Mouse (Mus musculus) cortical plate, adult 2 months (tissue): ENCODE results near the gene Svs1. TPM values are rescaled to one million over a fixed set of nuclear protein-coding genes. Genes with fewer than 3 reads are reported as not detected.
"Not testable (repeated sequence)": the region's sequence is repeated elsewhere in the genome, so short reads cannot be mapped to it uniquely, and the experiment has no call there.

Experiments
- H3K27ac ChIP-seq: fragments of 200-500 bp; 2 replicates; pipeline ENCODE4 v1.5.1; 2012; ENCODE audit warnings: low read length, control low read depth, inconsistent platforms; ENCODE audit not compliant: insufficient read depth
- H3K4me1 ChIP-seq: fragments of 200-500 bp; 2 replicates; pipeline ENCODE4 v1.6.1; 2011; ENCODE audit warnings: low read length; ENCODE audit not compliant: control insufficient read depth, insufficient read depth
- H3K4me3 ChIP-seq: fragments of 200-500 bp; 2 replicates; pipeline ENCODE4 v1.5.1; 2011; ENCODE audit warnings: mild to moderate bottlenecking, low read length, control low read depth; ENCODE audit not compliant: insufficient read depth
- CTCF ChIP-seq: fragments of 200-500 bp; IDR thresholded peaks from 2 replicates; pipeline ENCODE4 v1.5.1; 2011; ENCODE audit warnings: mild to moderate bottlenecking, control low read depth, low read length; ENCODE audit not compliant: insufficient read depth; ENCODE audit errors: extremely low read depth
- POLR2A ChIP-seq: fragments of 200-500 bp; IDR thresholded peaks from 2 replicates; pipeline ENCODE4 v1.6.1; 2011; ENCODE audit warnings: mild to moderate bottlenecking, low read length, control low read depth; ENCODE audit not compliant: insufficient read depth; ENCODE audit errors: extremely low read depth
- polyA plus RNA-seq: library from polyadenylated mRNA; depleted of rRNA; stranded (reverse); fragments of >200 nt; gene quantifications from 2 replicates; pipeline ENCODE4 v1.2.3, GENCODE M21; 2012; rRNA removed

Svs1 gene
- not detected in 2 replicates for polyA plus RNA-seq

DNA sequence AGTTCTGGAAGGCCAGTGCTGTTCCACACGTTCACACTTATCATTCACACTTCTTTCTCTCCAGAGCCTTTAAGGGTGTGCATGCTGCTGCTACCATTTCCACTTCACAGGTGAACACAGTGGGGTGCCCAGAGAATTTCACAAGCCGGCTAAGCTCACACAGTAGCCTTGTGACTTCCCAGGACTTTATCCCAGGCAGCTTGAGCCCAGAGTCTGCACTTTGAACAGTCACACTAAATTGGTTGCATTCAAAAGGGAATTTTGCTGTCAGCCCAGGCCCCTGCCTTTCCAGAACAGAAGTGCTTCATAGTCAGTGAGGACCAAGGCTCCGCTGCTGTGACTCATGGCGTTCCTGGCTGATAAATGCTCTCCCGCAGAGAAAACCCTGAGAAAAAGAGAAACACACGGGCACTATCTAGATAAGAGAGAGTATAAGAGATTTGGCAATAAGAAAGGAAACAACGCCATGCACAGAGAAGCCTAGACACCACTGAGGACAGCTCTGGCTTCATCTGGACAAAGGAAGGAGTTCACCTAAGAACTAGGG lies at the start of gene Svs1:
Gene Svs1 (plus strand): TSS at position 418 of the 547 bp plus-strand sequence.
- Histone ChIP-seq H3K4me3 (no peak within 1 kb of the TSS), H3K4me1 (no peaks in the 10 kb centered on the region), H3K27ac (no peak within 1 kb of the TSS)
- TF ChIP-seq POLR2A (no peak), CTCF (no peak)

- H3K4me1 ChIP-seq, result no peaks in the 10 kb centered on the region
- H3K27ac ChIP-seq, result no peak overlapping the region
- TF ChIP-seq CTCF (no peak), POLR2A (no peak)
- H3K4me3 ChIP-seq, result no peak overlapping the region
Measured at GRCm38 (mm10) chr6:48949596-48949995, 37.1 kb upstream of the Svs1 start.

DNA sequence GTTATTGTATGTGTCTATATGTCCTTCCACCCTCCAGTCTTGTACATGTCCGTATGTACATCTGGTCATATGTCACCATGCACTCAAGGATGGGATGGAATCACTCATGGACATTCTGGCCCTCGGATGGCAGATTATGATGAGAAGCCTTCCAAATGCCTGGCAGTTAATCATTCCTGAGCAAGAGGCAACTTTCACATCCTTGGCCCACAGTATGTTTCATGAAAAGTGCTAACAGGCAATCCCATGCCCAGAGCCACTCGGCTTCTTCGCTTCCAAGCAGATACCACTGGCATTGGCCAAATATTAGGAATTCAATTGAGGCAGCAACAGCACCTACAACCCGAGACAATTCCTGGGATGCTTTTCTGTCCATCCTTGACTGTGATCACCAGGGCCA lies 36.0 kb upstream of the Svs1 start:
- Histone ChIP-seq H3K4me1 (no peaks in the 10 kb centered on the region), H3K27ac (no peak overlapping the region), H3K4me3 (no peak overlapping the region)
- TF ChIP-seq CTCF (no peak), POLR2A (no peak)

DNA sequence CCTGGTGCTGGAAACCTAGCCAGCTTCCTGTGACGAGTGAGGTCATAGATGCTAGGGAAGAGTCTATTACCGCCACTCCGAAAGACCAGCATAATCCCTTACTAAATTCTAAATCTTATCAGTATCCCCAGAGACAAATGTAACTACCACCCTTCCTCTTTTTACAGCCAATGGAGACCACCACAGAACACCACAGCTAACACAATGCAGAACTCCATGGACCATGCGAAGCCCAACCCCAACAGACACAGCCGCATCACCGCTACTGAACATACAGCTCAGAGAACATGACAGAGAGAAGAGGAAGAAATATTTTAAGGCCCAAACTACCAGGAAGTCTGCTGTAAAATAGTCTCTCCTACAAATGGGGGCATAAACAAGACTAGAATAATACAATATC lies 35.0 kb upstream of the Svs1 start:
- no peak overlapping the region for H3K27ac ChIP-seq
- H3K4me3 ChIP-seq, result no peak overlapping the region
- H3K4me1 ChIP-seq, result no peaks in the 10 kb centered on the region
- TF ChIP-seq POLR2A (no peak), CTCF (no peak)

GRCm38 (mm10) chr6:48953220-48953619 lies 33.4 kb upstream of the Svs1 start:
- Histone ChIP-seq H3K4me1 (no peaks in the 10 kb centered on the region), H3K4me3 (no peak overlapping the region), H3K27ac (no peak overlapping the region)
- no peak for TF ChIP-seq CTCF
- TF ChIP-seq POLR2A, result no peak

DNA sequence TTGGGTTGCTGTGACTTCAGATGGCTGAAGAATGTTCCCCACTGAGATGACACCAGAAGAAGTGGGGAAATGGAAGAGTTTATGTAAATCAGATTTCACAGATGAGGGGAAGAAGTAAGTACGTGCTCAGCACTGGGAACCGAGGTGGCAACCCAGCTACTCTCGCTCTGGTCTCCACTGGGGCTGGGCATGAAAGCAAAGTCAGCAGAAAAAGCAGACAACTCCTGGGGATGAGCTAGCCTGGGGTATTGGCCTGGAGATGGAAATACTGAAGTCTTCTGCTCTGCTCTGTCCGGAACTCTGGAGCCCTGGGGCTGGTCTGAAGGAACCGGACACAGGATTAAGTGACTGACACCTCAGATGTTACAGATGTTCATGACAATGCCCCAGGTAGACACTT lies 32.5 kb upstream of the Svs1 start:
- Histone ChIP-seq H3K4me1 (no peaks in the 10 kb centered on the region), H3K4me3 (no peak overlapping the region), H3K27ac (no peak overlapping the region)
- TF ChIP-seq POLR2A, result no peak
- no peak for TF ChIP-seq CTCF

- Histone ChIP-seq H3K4me1 (no peaks in the 10 kb centered on the region), H3K27ac (no peak overlapping the region), H3K4me3 (no peak overlapping the region)
- TF ChIP-seq POLR2A (no peak), CTCF (peak; percentile 75)
Measured at GRCm38 (mm10) chr6:48954946-48955345, 31.7 kb upstream of the Svs1 start.

GRCm38 (mm10) chr6:48956785-48957184 lies 29.9 kb upstream of the Svs1 start:
- Histone ChIP-seq H3K27ac (no peak overlapping the region), H3K4me3 (no peak overlapping the region), H3K4me1 (no peaks in the 10 kb centered on the region)
- TF ChIP-seq CTCF (no peak), POLR2A (no peak)

DNA sequence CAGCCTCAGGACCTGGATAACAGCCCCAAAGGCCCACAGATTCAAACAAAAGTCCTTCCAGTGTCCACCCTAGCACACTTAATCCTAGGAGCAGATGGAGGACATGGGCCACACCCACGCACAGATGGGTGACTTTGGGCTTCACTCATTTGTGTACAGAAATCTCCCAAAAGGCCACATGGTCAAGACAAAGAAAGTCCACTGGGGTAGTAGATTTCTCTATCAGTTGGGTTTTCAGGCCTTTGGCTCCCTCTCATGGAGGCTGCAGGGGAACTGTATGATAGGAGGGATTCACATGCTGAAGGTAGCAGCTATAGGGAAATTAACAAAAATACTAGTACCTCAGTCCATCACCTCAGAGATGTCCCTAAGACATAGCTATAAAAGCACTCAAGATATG lies 28.6 kb upstream of the Svs1 start:
- no peaks in the 10 kb centered on the region for H3K4me1 ChIP-seq

DNA sequence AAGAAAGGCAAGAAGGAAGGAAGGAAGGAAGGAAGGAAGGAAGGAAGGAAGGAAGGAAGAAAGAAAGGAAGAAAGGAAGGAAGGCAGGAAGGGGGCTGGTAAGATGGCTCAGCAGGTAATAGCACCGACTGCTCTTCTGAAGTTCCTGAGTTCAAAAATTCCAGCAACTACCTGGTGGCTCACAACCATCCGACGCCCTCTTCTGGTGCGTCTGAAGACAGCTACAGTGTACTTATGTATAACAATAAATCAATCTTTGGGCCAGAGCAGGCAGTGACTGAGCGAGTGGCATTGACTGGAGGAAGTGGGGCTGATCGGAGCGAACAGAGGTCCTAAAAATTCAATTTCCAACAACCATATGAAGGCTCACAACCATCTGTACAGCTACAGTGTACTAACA lies 27.5 kb upstream of the Svs1 start:
- not testable (repeated sequence) for H3K4me1 ChIP-seq, H3K4me3 ChIP-seq, H3K27ac ChIP-seq
- TF ChIP-seq CTCF, result 0 out of 2 replicates have a peak, but pooled peaks have one; percentile 27

More for the DNA sequence above, 28.6 kb upstream of the Svs1 start:
- TF ChIP-seq CTCF (peak; percentile 44), POLR2A (no peak)
- Histone ChIP-seq H3K4me3 (no peak overlapping the region), H3K27ac (no peak overlapping the region)

DNA sequence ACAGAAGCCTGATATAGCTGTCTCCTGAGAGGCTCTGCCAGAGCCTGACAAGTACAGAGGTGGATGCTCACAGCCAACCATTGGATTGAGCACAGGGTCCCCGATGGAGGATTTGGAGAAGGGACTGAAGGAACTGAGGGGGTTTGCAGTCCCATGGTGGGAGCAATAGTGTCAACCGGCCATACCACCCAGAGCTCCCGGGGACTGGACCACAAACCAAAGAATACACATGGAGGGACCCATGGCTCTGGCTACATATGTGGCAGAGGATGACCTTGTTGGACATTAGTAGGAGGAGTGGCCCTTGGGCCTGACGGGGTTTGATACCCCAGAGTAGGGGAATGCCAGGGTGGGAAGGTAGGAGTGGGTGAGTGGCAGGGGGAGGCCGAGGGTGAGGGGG lies 20.0 kb upstream of the Svs1 start:
- not testable (repeated sequence) for H3K4me3 ChIP-seq, H3K27ac ChIP-seq, H3K4me1 ChIP-seq

GRCm38 (mm10) chr6:48967868-48968267 lies 18.8 kb upstream of the Svs1 start:
- no peak for TF ChIP-seq CTCF
- TF ChIP-seq POLR2A, result no peak
- no peaks in the 10 kb centered on the region for H3K4me1 ChIP-seq
- no peak overlapping the region for H3K27ac ChIP-seq
- no peak overlapping the region for H3K4me3 ChIP-seq
